Mouse (Mus musculus): ENCODE results near the gene Hecw1.

Gene Hecw1

GRCm38 (mm10) chr13:14522906-14523269 is at the start of gene Hecw1:
TSS of gene Hecw1 (minus strand) at chr13:14523228.
- DNase-seq = peak; percentile 70

- DNase-seq = no peak
These were observed 38.3 kb upstream of the Hecw1 start for GRCm38 (mm10) chr13:14561336-14561735.

GRCm38 (mm10) chr13:14552628-14553027 is 29.6 kb upstream of the Hecw1 start:
- no peak for DNase-seq

GRCm38 (mm10) chr13:14542860-14543259 is 19.8 kb upstream of the Hecw1 start:
- DNase-seq = no peak

GRCm38 (mm10) chr13:14522128-14522905 is 711 bp downstream of the Hecw1 start:
- peak; percentile 58 for DNase-seq

- peak; percentile 19 for DNase-seq
These were observed 1.3 kb downstream of the Hecw1 start for GRCm38 (mm10) chr13:14521746-14522127.

- peak; percentile 29 for DNase-seq
These were observed 3.4 kb downstream of the Hecw1 start for GRCm38 (mm10) chr13:14519605-14520004.

- DNase-seq = peak; percentile 78
These were observed 5.5 kb downstream of the Hecw1 start for GRCm38 (mm10) chr13:14517478-14517877.

- DNase-seq = no peak
These were observed 7.9 kb downstream of the Hecw1 start for GRCm38 (mm10) chr13:14515106-14515505.

GRCm38 (mm10) chr13:14513934-14514333 is 9.1 kb downstream of the Hecw1 start:
- DNase-seq = no peak

GRCm38 (mm10) chr13:14506765-14507164 is 16.3 kb downstream of the Hecw1 start:
- no peak for DNase-seq

GRCm38 (mm10) chr13:14500251-14500650 is 22.8 kb downstream of the Hecw1 start:
- no peak for DNase-seq

GRCm38 (mm10) chr13:14498780-14499179 is 24.2 kb downstream of the Hecw1 start:
- DNase-seq = peak; percentile 16

- DNase-seq = no peak
These were observed 26.1 kb downstream of the Hecw1 start for GRCm38 (mm10) chr13:14496954-14497353.

GRCm38 (mm10) chr13:14487812-14488211 is 35.2 kb downstream of the Hecw1 start:
- peak; percentile 9 for DNase-seq

- no peak for DNase-seq
These were observed 51.9 kb downstream of the Hecw1 start for GRCm38 (mm10) chr13:14471121-14471520.

- DNase-seq = no peak
These were observed 55.5 kb downstream of the Hecw1 start for GRCm38 (mm10) chr13:14467517-14467916.

- DNase-seq = no peak
These were observed 62.0 kb downstream of the Hecw1 start for GRCm38 (mm10) chr13:14461036-14461435.

GRCm38 (mm10) chr13:14457043-14457442 is 66.0 kb downstream of the Hecw1 start:
- DNase-seq = no peak

- no peak for DNase-seq
These were observed 83.5 kb downstream of the Hecw1 start for GRCm38 (mm10) chr13:14439540-14439939.

GRCm38 (mm10) chr13:14428845-14429553 is 94.0 kb downstream of the Hecw1 start:
- DNase-seq = no peak

- DNase-seq = no peak
These were observed 98.2 kb downstream of the Hecw1 start for GRCm38 (mm10) chr13:14424836-14425235.

- DNase-seq = no peak
These were observed 109.6 kb downstream of the Hecw1 start for GRCm38 (mm10) chr13:14413405-14413804.

- no peak for DNase-seq
These were observed 148.6 kb downstream of the Hecw1 start for GRCm38 (mm10) chr13:14374470-14374869.
